Mouse (Mus musculus): ENCODE results near the gene Kif1a. TPM values are rescaled to one million over a fixed set of nuclear protein-coding genes. Genes with fewer than 3 reads are reported as not detected.
"Not testable (repeated sequence)": the region's sequence is repeated elsewhere in the genome, so short reads cannot be mapped to it uniquely, and the experiment has no call there.

Kif1a gene
- total RNA-seq, 2 experiments from 2014 or later = 731 to 734 TPM

DNA sequence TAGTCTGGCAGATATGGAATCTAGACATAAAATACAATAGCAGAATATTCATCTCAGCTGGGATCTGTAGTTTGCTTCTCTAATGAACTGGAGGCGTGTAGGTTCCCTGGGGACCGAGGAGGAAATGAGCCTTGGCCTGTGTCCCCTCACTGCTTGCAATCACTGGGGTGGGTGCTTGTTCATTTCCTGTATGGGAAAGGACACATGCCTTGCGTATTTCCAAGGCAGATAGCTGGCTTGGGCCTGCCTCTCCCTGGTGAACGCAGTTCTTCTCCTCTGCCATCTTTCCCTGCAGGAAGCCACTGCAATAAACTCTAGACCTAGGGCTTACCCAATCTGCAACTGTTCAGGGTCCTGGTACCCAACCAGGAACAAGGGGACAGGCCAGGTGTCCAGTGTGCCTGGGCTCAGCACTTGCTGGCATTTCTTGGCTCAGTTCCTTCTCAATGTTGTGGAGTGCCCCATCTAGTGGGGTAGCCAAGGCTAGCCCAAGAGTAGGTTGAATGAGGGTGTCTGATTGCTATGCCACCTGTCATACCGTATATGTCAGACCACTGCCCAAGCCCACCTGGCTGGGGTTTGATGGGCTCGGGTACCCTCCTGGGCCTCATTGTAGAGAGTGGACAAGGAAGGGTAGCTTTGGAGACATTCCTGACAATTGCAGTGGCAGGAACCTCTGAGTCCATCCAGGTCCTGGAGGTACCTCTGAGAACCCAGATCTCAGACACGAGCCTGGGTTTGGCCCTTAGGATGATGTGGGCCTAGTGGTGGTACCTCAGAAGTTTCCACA lies 120.5 kb downstream of the Kif1a start:
- intact Hi-C loops (cut with DNase I) = no loop called here
- no peak for DNase-seq (ENCODE audit: low spot score in 2 of 2)

DNA sequence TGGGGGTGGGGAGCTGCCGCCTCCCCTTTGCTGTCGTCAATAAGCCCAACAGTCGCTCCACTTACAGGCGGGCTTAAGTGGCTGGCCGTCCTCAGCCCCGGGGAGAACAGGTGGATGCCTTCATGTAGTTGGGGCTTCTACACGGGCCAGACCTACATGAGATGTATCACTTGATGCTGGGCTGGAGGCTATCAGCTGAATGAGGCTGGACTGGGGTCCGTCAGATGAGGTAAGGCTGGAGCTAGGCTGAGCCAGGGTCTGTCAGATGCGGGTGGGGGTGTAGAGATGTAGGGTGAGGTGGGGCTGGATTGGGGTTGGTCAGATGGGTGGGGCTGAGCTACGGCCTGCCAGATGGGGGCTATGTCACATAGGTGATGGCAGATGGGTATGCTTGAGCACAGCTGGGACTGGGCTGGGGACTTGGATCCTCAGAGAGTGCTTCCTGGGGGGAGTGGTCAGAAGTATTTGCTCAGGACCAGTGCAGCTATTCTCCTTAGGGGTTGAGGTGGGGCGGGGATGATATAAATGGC lies 122.6 kb downstream of the Kif1a start:
- intact Hi-C loops (cut with DNase I) = no loop called here
- DNase-seq (ENCODE audit: low spot score in 2 of 2) = no peak

DNA sequence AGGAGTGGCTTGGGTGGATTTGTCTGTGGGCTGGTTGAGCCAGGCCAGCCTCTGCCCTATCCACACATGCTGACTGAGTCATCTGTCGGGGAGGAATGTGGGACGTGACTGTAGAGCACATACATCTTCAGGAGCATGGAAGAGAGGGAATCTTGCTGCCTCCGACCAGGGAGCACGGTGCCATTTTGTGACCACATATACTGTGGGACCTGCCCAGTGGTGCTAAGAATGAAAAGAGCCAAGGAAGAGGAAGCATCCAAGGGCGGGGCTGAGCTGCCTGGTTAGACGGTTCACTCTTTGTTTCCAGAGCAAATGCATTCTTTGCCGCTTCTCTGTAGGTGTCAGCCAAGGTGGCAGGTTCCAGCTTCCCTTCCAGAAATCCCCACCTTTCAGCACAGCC lies 123.1 kb downstream of the Kif1a start:
- intact Hi-C loops (cut with DNase I) = no loop called here

DNA sequence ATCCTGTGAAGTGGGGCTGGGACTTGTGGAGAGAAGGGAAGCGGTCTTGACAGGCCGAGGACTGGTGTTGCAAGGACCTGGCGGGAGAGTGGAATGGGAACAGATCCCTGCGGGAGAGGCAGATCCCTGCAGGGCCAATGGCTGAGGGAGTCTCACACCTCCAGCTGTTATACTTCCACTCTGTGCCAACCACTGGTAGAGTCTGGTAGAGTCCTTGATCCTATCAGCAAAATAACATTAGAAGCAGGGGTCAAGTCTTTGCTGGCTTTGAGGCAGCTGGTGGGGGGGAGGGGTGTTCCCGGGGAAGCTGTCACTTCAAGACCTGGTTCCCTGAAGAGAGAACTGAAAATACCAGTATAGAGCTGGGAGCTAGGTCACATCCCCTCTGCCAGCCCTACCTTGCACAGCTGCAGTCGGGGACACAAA lies 125.6 kb downstream of the Kif1a start:
- DNase-seq (ENCODE audit: low spot score in 2 of 2) = no peak
- intact Hi-C loops (cut with DNase I) = no loop called here

More for the DNA sequence above, 123.1 kb downstream of the Kif1a start:
- no peak for DNase-seq (ENCODE audit: low spot score in 2 of 2)

DNA sequence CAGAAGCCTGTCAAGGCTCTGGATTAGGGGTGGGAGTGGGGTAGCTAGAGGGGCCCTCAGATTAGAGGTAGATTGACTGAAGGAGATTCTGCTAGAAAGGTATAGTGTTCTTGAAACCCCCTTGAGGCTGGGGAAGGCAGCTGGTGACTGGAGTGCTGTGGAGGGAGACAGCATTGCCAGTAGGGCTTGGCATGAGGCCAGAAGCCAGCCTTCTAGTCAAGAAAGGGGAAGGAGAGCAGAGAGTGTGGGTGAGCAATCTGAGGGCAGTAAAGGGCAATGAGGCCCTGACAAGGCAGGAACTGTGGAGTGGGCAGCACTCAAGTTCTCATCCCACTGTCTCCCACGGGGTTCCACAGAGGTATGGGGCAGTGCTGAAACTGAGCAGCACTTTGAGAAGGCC lies 128.9 kb downstream of the Kif1a start:
- no peak for DNase-seq (ENCODE audit: low spot score in 2 of 2)
- intact Hi-C loops (cut with DNase I) = no loop called here

DNA sequence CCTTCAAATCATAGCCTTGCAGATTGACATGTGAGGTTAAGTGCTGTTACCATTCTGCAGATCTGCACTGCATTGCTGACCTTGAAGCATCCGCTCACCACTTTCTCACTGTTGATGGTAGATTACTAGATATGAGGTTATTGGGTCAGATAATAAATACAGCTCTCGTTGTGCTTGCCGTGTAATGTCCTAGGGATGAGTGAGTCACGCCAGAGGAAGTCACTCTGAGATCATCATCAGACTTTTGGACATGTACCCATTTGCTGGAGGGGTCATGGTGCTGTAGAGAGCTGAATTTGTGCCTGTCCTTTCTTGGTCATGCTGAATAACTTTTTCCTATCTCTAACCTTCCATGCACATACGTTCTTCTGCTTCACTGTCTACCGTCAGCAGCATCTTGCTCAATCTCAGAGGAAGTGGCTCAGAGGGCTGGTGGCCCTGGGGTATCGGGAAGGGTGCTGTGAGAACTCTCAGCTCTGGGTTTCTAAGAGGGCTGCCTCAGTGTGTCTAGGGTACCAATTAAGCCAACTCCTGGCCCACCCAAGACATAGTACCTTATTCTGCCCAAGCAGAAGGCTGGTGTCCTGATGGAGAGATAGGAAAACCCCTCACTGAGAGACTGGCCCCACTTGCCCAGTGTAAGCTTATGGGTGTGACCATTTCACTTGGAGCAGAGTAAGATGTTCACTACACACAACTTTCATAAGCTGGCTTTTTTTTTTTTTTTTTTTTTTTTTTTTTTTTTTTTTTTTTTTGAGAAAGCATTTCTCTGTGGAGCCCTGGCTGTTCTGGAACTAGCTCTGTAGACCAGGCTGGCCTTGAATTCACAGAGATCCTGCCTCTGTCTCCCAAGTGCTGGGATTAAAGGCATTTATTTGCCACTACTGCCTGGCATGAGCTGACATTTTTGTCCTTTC lies 129.6 kb downstream of the Kif1a start:
- DNase-seq (ENCODE audit: low spot score in 2 of 2) = no peak
- intact Hi-C loops (cut with DNase I) = no loop called here

DNA sequence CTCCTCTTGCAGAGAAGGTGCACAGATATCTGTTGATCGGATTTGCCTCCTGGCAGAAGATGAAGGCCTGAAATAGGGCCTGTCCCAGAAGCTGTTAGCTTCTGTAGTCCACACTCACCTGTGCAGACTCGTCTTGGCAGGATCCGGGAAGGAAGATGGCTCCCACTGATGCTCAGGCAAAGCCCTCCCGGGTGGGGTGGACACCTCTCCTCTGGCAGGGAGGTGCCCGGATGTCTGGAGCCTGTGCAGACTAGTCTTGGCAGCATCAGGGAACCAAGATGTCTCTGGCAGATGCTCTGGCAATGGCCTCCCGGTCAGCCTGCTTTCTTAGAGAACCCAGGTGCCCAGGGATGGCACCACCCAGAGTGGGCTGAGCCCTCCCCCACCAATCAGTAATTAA lies 131.0 kb downstream of the Kif1a start:
- intact Hi-C loops (cut with DNase I); DNase-seq (ENCODE audit: low spot score in 2 of 2): not testable (repeated sequence)

Other genes starting within 250 kb of the Kif1a start
- gene Ankmy1, start 199.0 kb downstream of the Kif1a start, total RNA-seq (2021) = under 1 TPM; 0.32 to 0.45 TPM
- 10 to 100 TPM; 15.3 to 15.7 TPM for gene Dusp28, start 195.0 kb downstream of the Kif1a start, total RNA-seq (2021)
- gene Rnpepl1, start 191.2 kb downstream of the Kif1a start, total RNA-seq (2021) = 10 to 100 TPM; 33.4 to 36.4 TPM
- gene Capn10, start 167.6 kb downstream of the Kif1a start, total RNA-seq (2021) = 10 to 100 TPM; 38.3 to 40.0 TPM
- gene Gpr35, start 151.1 kb downstream of the Kif1a start, total RNA-seq (2021) = under 1 TPM in 1 of 2 experiments, not detected in 1; 0.77 TPM
- gene Aqp12, start 95.6 kb downstream of the Kif1a start, total RNA-seq (2021) = not detected
- not detected for gene Agxt, start 33.3 kb upstream of the Kif1a start, total RNA-seq (2021)
- not detected for gene 2310007B03Rik, start 59.0 kb upstream of the Kif1a start, total RNA-seq (2021)
- gene Crocc2, start 66.8 kb upstream of the Kif1a start, total RNA-seq (2021) = under 1 TPM; 0.07 to 0.18 TPM
- gene Sned1, start 133.9 kb upstream of the Kif1a start, total RNA-seq (2021) = 1 to 10 TPM; 6.3 to 7.3 TPM
- 10 to 100 TPM; 17.4 to 20.9 TPM for gene Mterf4, start 204.0 kb upstream of the Kif1a start, total RNA-seq (2021)
- gene Ppp1r7, start 240.9 kb upstream of the Kif1a start, total RNA-seq (2021) = 10 to 100 TPM; 78.7 to 80.3 TPM
- gene Pask, start 241.5 kb upstream of the Kif1a start, total RNA-seq (2021) = 1 to 10 TPM; 5.2 to 5.3 TPM